Mouse (Mus musculus): ENCODE results near the gene Tbc1d25. TPM values are rescaled to one million over a fixed set of nuclear protein-coding genes. Genes with fewer than 3 reads are reported as not detected.

The Tbc1d25 gene
- total RNA-seq, 2 experiments from 2014 or later: 1.5 to 4.6 TPM

- no peak for ATAC-seq (replicated peaks; ENCODE audit: low FRiP score, poor library complexity, severe bottlenecking)
These were observed 60.7 kb downstream of the Tbc1d25 start for GRCm38 (mm10) chrX:8115275-8115674.

GRCm38 (mm10) chrX:8105019-8105418 lies 71.0 kb downstream of the Tbc1d25 start:
- ATAC-seq (replicated peaks; ENCODE audit: low FRiP score, poor library complexity, severe bottlenecking): no peak

Other genes with a start within 250 kb of the Tbc1d25 start
- gene Eras, start 247.6 kb downstream of the Tbc1d25 start, total RNA-seq (2015; ENCODE audit: low replicate concordance): not detected in 2 replicates
- gene Eras, start 247.6 kb downstream of the Tbc1d25 start, total RNA-seq (2017; ENCODE audit: low replicate concordance): not detected in 2 replicates
- 7.2 and 15.9 TPM in 2 replicates for gene Hdac6, start 228.3 kb downstream of the Tbc1d25 start, total RNA-seq (2015; ENCODE audit: low replicate concordance)
- gene Hdac6, start 228.3 kb downstream of the Tbc1d25 start, total RNA-seq (2017; ENCODE audit: low replicate concordance): 13.0 and 21.8 TPM in 2 replicates
- gene Gata1, start 198.1 kb downstream of the Tbc1d25 start, total RNA-seq (2015; ENCODE audit: low replicate concordance): 205 and 250 TPM in 2 replicates
- gene Gata1, start 198.1 kb downstream of the Tbc1d25 start, total RNA-seq (2017; ENCODE audit: low replicate concordance): 129 and 147 TPM in 2 replicates
- gene Glod5, start 157.7 kb downstream of the Tbc1d25 start, total RNA-seq (2015; ENCODE audit: low replicate concordance): not detected in 2 replicates
- not detected in 2 replicates for gene Glod5, start 157.7 kb downstream of the Tbc1d25 start, total RNA-seq (2017; ENCODE audit: low replicate concordance)
- gene Suv39h1, start 101.4 kb downstream of the Tbc1d25 start, total RNA-seq (2015; ENCODE audit: low replicate concordance): 29.6 and 56.6 TPM in 2 replicates
- gene Suv39h1, start 101.4 kb downstream of the Tbc1d25 start, total RNA-seq (2017; ENCODE audit: low replicate concordance): 53.9 and 67.8 TPM in 2 replicates
- 14.8 and 22.2 TPM in 2 replicates for gene Was, start 85.7 kb downstream of the Tbc1d25 start, total RNA-seq (2015; ENCODE audit: low replicate concordance)
- gene Was, start 85.7 kb downstream of the Tbc1d25 start, total RNA-seq (2017; ENCODE audit: low replicate concordance): 11.6 and 12.4 TPM in 2 replicates
- gene Wdr13, start 43.3 kb downstream of the Tbc1d25 start, total RNA-seq (2015; ENCODE audit: low replicate concordance): 23.5 and 39.3 TPM in 2 replicates
- 10.0 and 25.7 TPM in 2 replicates for gene Wdr13, start 43.3 kb downstream of the Tbc1d25 start, total RNA-seq (2017; ENCODE audit: low replicate concordance)
- 611 and 758 TPM in 2 replicates for gene Rbm3, start 30.3 kb downstream of the Tbc1d25 start, total RNA-seq (2015; ENCODE audit: low replicate concordance)
- 564 and 613 TPM in 2 replicates for gene Rbm3, start 30.3 kb downstream of the Tbc1d25 start, total RNA-seq (2017; ENCODE audit: low replicate concordance)
- gene Ebp, start 17.3 kb upstream of the Tbc1d25 start, total RNA-seq (2015; ENCODE audit: low replicate concordance): 20.5 and 37.3 TPM in 2 replicates
- 14.2 and 26.6 TPM in 2 replicates for gene Ebp, start 17.3 kb upstream of the Tbc1d25 start, total RNA-seq (2017; ENCODE audit: low replicate concordance)
- gene Porcn, start 30.3 kb upstream of the Tbc1d25 start, total RNA-seq (2015; ENCODE audit: low replicate concordance): not detected in 2 replicates
- gene Porcn, start 30.3 kb upstream of the Tbc1d25 start, total RNA-seq (2017; ENCODE audit: low replicate concordance): not detected in 2 replicates
- gene Ftsj1, start 76.2 kb upstream of the Tbc1d25 start, total RNA-seq (2015; ENCODE audit: low replicate concordance): 26.8 and 42.9 TPM in 2 replicates
- 23.7 and 25.0 TPM in 2 replicates for gene Ftsj1, start 76.2 kb upstream of the Tbc1d25 start, total RNA-seq (2017; ENCODE audit: low replicate concordance)
- gene Slc38a5, start 95.0 kb upstream of the Tbc1d25 start, total RNA-seq (2015; ENCODE audit: low replicate concordance): 291 and 297 TPM in 2 replicates
- 150 and 166 TPM in 2 replicates for gene Slc38a5, start 95.0 kb upstream of the Tbc1d25 start, total RNA-seq (2017; ENCODE audit: low replicate concordance)
- gene Ssxb10, start 151.2 kb upstream of the Tbc1d25 start, total RNA-seq (2015; ENCODE audit: low replicate concordance): not detected in 2 replicates
- not detected in 2 replicates for gene Ssxb10, start 151.2 kb upstream of the Tbc1d25 start, total RNA-seq (2017; ENCODE audit: low replicate concordance)
- not detected in 2 replicates for gene Ssxb9, start 190.8 kb upstream of the Tbc1d25 start, total RNA-seq (2015; ENCODE audit: low replicate concordance)
- not detected in 2 replicates for gene Ssxb9, start 190.8 kb upstream of the Tbc1d25 start, total RNA-seq (2017; ENCODE audit: low replicate concordance)
- gene Ssxb1, start 237.1 kb upstream of the Tbc1d25 start, total RNA-seq (2015; ENCODE audit: low replicate concordance): not detected in 2 replicates
- gene Ssxb1, start 237.1 kb upstream of the Tbc1d25 start, total RNA-seq (2017; ENCODE audit: low replicate concordance): not detected in 2 replicates

All from erythroid progenitor cell, adult 5-6 weeks (primary cell).